Mouse (Mus musculus): ENCODE results near the gene Dcaf17. TPM values are rescaled to one million over a fixed set of nuclear protein-coding genes. Genes with fewer than 3 reads are reported as not detected.

Gene Dcaf17
- 20.7 TPM for polyA plus RNA-seq (2017; shearing (Covaris generic))

GRCm38 (mm10) chr2:71055300-71056114, at the start of gene Dcaf17, which contains the start of gene Mettl8:
TSS of gene Dcaf17 (plus strand) at chr2:71055328.
TSS of gene Mettl8 (minus strand) at chr2:71055583.

GRCm38 (mm10) chr2:71117797-71118708, 62.9 kb downstream of the Dcaf17 start, which contains the start of gene Cybrd1:
TSS of gene Cybrd1 (plus strand) at chr2:71117923.

Other genes starting within 250 kb of the Dcaf17 start
- gene Tlk1, start 229.6 kb upstream of the Dcaf17 start, polyA plus RNA-seq (2017; shearing (Covaris generic)), result 61.7 TPM
- gene Mettl8, start 255 bp downstream of the Dcaf17 start, polyA plus RNA-seq (2017; shearing (Covaris generic)), result 9.4 TPM
- not detected for gene Cybrd1, start 62.6 kb downstream of the Dcaf17 start, polyA plus RNA-seq (2017; shearing (Covaris generic))
- 28.3 TPM for gene Dync1i2, start 156.4 kb downstream of the Dcaf17 start, polyA plus RNA-seq (2017; shearing (Covaris generic))

Data from effector memory CD4-positive, alpha-beta T cell, adult 7 months (primary cell).